Mouse (Mus musculus): Measurements from ENCODE around the gene L1cam. TPM values are rescaled to one million over a fixed set of nuclear protein-coding genes. Genes with fewer than 3 reads are reported as not detected.
A peak's percentile ranks its signal among the peaks of the same experiment; 100 is the strongest.

L1cam gene
- polyA plus RNA-seq, 1 experiment from 2014 or later: 24.0 TPM

DNA sequence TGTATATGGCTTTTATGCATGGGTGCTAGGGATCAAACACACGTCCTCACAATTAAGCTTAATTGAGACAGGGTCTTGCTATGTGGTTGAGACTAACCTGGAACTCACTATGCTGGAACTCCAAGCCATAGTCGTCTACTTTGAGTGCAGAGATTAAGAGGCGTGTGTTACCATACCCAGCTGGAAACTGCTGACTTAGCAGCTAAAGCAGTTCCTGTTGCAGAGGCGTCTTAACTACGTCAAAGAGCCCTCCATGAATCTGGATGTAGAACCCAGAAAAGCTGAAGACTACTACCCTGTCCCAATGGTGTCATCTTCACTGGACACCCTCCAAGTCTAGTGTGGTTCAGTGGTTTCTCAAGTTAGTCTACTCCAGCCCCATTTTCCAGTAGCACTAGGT, 22.7 kb upstream of the L1cam start:
- no peaks in the 10 kb centered on the region for H3K9me3 ChIP-seq (ENCODE audit: control insufficient read depth, low read length)
- no peak overlapping the region for H3K4me2 ChIP-seq (ENCODE audit: low read depth, low read length, severe bottlenecking)
- no peak overlapping the region for H3K27ac ChIP-seq (ENCODE audit: low read depth, low read length)
- ATAC-seq (replicated peaks; ENCODE audit: low FRiP score) (no peak), DNase-seq (ENCODE audit: low spot score) (no peak)
- H3K27me3 ChIP-seq (ENCODE audit: control insufficient read depth, insufficient read depth, low read length): no peaks in the 10 kb centered on the region
- 84% methylated on average over 5 of the region's 5 CpGs for WGBS
- no peak overlapping the region for H3K9ac ChIP-seq (ENCODE audit: low read length)
- H3K4me1 ChIP-seq (replicated peaks; ENCODE audit: control insufficient read depth, insufficient read depth, low read length): no peaks in the 10 kb centered on the region
- no peak overlapping the region for H3K4me3 ChIP-seq (ENCODE audit: low read depth, low read length)
- H3K36me3 ChIP-seq (ENCODE audit: control insufficient read depth, insufficient read depth, low read length): no peaks in the 10 kb centered on the region

DNA sequence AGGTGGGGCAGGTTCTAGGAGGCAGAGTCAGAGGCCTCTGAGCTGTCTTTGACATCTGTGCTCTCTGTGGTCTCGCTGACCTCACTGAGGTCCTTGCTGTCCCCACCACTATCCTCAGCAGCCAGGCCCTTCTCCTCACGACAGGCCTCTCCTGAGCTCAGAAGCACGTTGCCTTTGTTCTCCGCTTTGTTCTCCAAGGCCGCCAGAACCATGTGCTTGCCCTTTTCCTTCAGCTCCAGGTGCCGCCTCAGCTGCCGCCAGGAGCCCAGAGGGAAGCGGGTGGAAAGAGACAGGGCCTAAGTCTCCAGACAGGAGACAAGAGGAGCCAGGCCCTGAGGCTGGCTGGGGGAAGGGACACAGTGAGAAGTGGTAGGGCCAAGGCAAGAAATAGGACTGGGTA, 21.0 kb upstream of the L1cam start:
- Histone ChIP-seq H3K4me1 (replicated peaks; ENCODE audit: control insufficient read depth, insufficient read depth, low read length) (no peaks in the 10 kb centered on the region), H3K9me3 (ENCODE audit: control insufficient read depth, low read length) (no peaks in the 10 kb centered on the region), H3K9ac (ENCODE audit: low read length) (no peak overlapping the region), H3K4me2 (ENCODE audit: low read depth, low read length, severe bottlenecking) (no peak overlapping the region), H3K4me3 (ENCODE audit: low read depth, low read length) (no peak overlapping the region), H3K27ac (ENCODE audit: low read depth, low read length) (no peak overlapping the region), H3K27me3 (ENCODE audit: control insufficient read depth, insufficient read depth, low read length) (no peaks in the 10 kb centered on the region), H3K36me3 (ENCODE audit: control insufficient read depth, insufficient read depth, low read length) (no peaks in the 10 kb centered on the region)
- ATAC-seq (replicated peaks; ENCODE audit: low FRiP score) (no peak), DNase-seq (ENCODE audit: low spot score) (no peak)
- WGBS: 73% methylated on average over 8 of the region's 8 CpGs

DNA sequence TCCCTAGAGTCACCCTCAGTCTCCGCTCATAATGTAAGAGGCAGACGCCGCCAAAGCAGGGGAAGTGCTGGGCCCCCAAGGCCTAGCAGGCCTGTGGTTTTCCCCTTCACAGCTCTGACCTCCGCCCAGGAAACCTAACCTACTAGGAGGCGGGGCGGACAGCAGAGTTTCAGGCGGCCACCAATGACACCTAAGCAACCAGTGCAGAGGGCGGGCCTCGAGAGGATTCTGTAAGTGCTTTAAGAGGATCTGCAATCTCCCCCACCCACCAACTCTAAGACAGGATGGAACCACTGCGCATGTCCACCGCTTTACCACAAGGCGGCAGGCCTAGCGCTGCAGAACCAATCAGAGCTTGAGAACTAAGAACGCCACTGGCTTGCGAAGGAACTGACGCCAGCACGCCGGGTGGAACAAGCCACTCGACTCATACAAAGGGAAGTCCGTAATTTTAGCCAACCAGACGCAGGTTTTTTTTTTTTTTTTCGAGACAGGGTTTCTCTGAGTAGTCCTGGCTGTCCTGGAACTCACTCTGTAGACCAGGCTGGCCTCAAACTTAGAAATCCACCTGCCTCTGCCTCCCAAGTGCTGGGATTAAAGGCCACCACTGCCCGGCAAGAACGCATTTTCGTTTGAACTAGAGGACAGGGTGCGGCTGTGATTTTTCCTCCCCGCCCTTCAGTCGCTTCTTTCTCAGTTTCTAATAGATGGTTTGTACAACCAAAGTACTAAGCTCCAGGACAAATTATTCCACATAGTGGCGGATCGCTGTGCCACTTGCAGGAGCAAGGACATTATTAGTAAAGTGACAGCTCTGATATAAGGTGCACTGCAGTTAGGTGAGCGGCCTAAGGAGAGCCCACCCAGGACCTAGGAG, 19.2 kb upstream of the L1cam start:
- Histone ChIP-seq H3K9me3 (ENCODE audit: control insufficient read depth, low read length) (no peaks in the 10 kb centered on the region), H3K27me3 (ENCODE audit: control insufficient read depth, insufficient read depth, low read length) (no peaks in the 10 kb centered on the region), H3K4me2 (ENCODE audit: low read depth, low read length, severe bottlenecking) (peak overlapping the region; percentile 40), H3K9ac (ENCODE audit: low read length) (peak overlapping the region; percentile 37; the same call in 1 of the 2 replicates), H3K4me3 (ENCODE audit: low read depth, low read length) (no peak overlapping the region), H3K4me1 (replicated peaks; ENCODE audit: control insufficient read depth, insufficient read depth, low read length) (no peaks in the 10 kb centered on the region), H3K36me3 (ENCODE audit: control insufficient read depth, insufficient read depth, low read length) (no peaks in the 10 kb centered on the region), H3K27ac (ENCODE audit: low read depth, low read length) (peak overlapping the region; percentile 66)
- DNase-seq (ENCODE audit: low spot score) (peak; percentile 90), ATAC-seq (replicated peaks; ENCODE audit: low FRiP score) (peak; percentile 96)
- 32% methylated on average over 31 of the region's 31 CpGs for WGBS

DNA sequence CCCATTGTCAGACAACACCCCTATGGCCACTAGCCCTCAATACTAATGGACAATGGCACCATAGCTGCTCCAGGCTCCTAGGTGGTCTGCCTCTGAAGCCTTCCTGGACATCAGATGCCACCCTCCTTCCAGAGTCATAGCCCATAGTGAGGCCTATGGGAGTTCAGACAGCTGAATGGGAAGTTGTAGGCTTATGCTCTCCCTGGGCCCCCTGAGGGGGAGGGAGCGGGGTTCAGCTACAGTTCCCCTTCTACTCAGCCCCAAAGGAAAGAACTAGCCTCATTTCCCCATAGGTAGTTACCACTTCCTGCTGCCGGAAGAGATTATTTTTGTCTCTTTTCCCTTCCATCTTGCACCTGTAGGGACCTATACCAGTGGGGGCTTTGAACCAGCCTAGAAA, 15.7 kb upstream of the L1cam start:
- H3K9me3 ChIP-seq (ENCODE audit: control insufficient read depth, low read length): no peaks in the 10 kb centered on the region
- no peak overlapping the region for H3K4me2 ChIP-seq (ENCODE audit: low read depth, low read length, severe bottlenecking)
- H3K27ac ChIP-seq (ENCODE audit: low read depth, low read length): no peak overlapping the region
- no peaks in the 10 kb centered on the region for H3K4me1 ChIP-seq (replicated peaks; ENCODE audit: control insufficient read depth, insufficient read depth, low read length)
- ATAC-seq (replicated peaks; ENCODE audit: low FRiP score): no peak
- H3K36me3 ChIP-seq (ENCODE audit: control insufficient read depth, insufficient read depth, low read length): no peaks in the 10 kb centered on the region
- WGBS: 70% methylated on average over 2 of the region's 2 CpGs
- no peaks in the 10 kb centered on the region for H3K27me3 ChIP-seq (ENCODE audit: control insufficient read depth, insufficient read depth, low read length)
- no peak overlapping the region for H3K9ac ChIP-seq (ENCODE audit: low read length)
- no peak for DNase-seq (ENCODE audit: low spot score)
- no peak overlapping the region for H3K4me3 ChIP-seq (ENCODE audit: low read depth, low read length)

DNA sequence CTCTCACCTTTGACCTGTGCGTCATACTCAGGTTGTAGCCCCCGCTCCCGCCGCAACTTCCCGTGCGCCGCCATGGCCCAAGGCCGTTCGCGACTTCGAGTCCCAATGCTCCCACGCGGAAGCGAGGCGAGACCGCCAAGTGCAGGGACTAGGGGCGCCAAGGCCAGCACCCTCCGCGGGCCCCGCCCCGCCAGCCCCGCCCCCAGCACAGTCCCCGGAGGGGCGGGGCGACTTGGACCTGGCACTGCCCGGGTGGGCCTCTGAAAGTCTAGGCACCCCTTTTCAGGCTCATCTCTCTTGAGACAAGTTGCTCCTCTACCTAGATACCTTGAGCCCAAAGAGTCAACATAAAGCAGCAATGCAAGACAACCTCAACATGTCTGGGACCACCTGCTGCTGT, 15.3 kb upstream of the L1cam start:
- Histone ChIP-seq H3K27ac (ENCODE audit: low read depth, low read length) (no peak overlapping the region), H3K9ac (ENCODE audit: low read length) (peak overlapping the region; percentile 12; the same call in 1 of the 2 replicates), H3K27me3 (ENCODE audit: control insufficient read depth, insufficient read depth, low read length) (no peaks in the 10 kb centered on the region), H3K4me1 (replicated peaks; ENCODE audit: control insufficient read depth, insufficient read depth, low read length) (no peaks in the 10 kb centered on the region), H3K4me3 (ENCODE audit: low read depth, low read length) (no peak overlapping the region), H3K36me3 (ENCODE audit: control insufficient read depth, insufficient read depth, low read length) (no peaks in the 10 kb centered on the region), H3K9me3 (ENCODE audit: control insufficient read depth, low read length) (no peaks in the 10 kb centered on the region), H3K4me2 (ENCODE audit: low read depth, low read length, severe bottlenecking) (peak overlapping the region; percentile 40; the same call in 1 of the 2 replicates)
- WGBS: 16% methylated on average over 20 of the region's 26 CpGs
- ATAC-seq (replicated peaks; ENCODE audit: low FRiP score) (no peak), DNase-seq (ENCODE audit: low spot score) (no peak)

DNA sequence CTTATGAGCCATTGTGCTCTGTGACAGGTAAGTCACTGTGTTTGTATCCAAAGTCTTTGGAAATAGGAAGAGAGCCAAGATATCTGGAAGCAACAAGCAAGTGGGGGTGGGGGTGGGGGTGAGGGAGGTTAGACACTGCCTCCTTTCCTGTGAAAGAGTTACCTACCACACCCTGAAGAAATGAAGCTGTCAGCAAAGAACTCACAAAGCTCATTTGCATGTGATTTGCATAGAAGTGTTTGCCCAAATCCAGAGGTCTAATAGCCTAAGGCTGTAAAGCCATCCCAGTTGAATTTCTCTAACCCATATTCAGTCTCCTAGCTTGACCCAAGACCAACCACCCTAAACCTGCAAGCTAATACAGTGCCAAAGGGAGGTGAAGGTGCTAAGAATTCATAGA, 14.5 kb upstream of the L1cam start:
- H3K27me3 ChIP-seq (ENCODE audit: control insufficient read depth, insufficient read depth, low read length): no peaks in the 10 kb centered on the region
- no peak overlapping the region for H3K27ac ChIP-seq (ENCODE audit: low read depth, low read length)
- no peak overlapping the region for H3K9ac ChIP-seq (ENCODE audit: low read length)
- H3K4me1 ChIP-seq (replicated peaks; ENCODE audit: control insufficient read depth, insufficient read depth, low read length): no peaks in the 10 kb centered on the region
- no peak overlapping the region for H3K4me3 ChIP-seq (ENCODE audit: low read depth, low read length)
- ATAC-seq (replicated peaks; ENCODE audit: low FRiP score) (no peak), DNase-seq (ENCODE audit: low spot score) (no peak)
- no peaks in the 10 kb centered on the region for H3K9me3 ChIP-seq (ENCODE audit: control insufficient read depth, low read length)
- H3K36me3 ChIP-seq (ENCODE audit: control insufficient read depth, insufficient read depth, low read length): no peaks in the 10 kb centered on the region
- no peak overlapping the region for H3K4me2 ChIP-seq (ENCODE audit: low read depth, low read length, severe bottlenecking)

DNA sequence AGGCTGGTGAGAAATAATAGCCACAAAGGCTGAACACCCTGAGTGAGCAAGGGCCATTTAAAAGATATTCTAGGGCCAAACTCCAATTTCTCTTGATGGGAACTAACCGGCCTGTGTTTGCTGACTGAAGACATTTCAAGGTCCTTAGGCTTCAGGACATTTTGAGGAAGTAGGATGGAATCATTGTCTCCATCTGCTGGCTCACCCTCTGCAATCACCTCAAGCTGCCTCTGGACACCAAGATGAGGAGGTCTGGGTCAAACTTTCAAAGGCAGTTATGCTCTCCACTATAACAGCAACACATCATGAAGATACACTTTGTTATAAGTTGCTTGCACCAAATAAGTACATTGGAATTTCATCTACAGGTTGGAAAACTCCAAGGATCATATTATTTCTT, 14.1 kb upstream of the L1cam start:
- WGBS: 86% methylated on average over 1 of the region's 1 CpGs
- H3K36me3 ChIP-seq (ENCODE audit: control insufficient read depth, insufficient read depth, low read length): no peaks in the 10 kb centered on the region

DNA sequence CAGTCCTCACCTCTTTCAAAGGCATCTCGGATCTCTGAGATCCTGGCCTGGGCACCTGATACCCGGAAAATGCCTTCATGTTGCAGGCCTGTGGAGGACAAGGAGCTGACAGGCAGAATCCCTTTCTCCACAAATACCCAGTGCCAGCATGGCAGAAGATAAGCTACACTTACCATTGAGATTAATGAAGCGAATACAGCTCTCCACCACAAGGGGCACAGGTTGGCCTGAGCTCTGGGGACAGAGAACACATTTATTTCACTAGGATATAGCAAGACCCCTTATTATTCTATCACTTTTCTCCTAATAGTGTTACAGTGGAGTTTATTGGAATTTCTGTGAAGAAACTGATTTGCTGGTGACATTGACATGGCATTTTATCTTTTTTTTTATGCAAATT, 2.1 kb upstream of the L1cam start:
- Histone ChIP-seq H3K27ac (ENCODE audit: low read depth, low read length) (no peak overlapping the region), H3K4me2 (ENCODE audit: low read depth, low read length, severe bottlenecking) (no peak overlapping the region), H3K27me3 (ENCODE audit: control insufficient read depth, insufficient read depth, low read length) (no peaks in the 10 kb centered on the region), H3K4me3 (ENCODE audit: low read depth, low read length) (no peak overlapping the region), H3K4me1 (replicated peaks; ENCODE audit: control insufficient read depth, insufficient read depth, low read length) (no peaks in the 10 kb centered on the region), H3K36me3 (ENCODE audit: control insufficient read depth, insufficient read depth, low read length) (no peaks in the 10 kb centered on the region), H3K9me3 (ENCODE audit: control insufficient read depth, low read length) (no peaks in the 10 kb centered on the region), H3K9ac (ENCODE audit: low read length) (no peak overlapping the region)
- WGBS: 67% methylated on average over 3 of the region's 3 CpGs
- ATAC-seq (replicated peaks; ENCODE audit: low FRiP score) (no peak), DNase-seq (ENCODE audit: low spot score) (no peak)

More for the DNA sequence above, 14.1 kb upstream of the L1cam start:
- ATAC-seq (replicated peaks; ENCODE audit: low FRiP score): no peak
- no peaks in the 10 kb centered on the region for H3K4me1 ChIP-seq (replicated peaks; ENCODE audit: control insufficient read depth, insufficient read depth, low read length)
- no peaks in the 10 kb centered on the region for H3K9me3 ChIP-seq (ENCODE audit: control insufficient read depth, low read length)
- H3K9ac ChIP-seq (ENCODE audit: low read length): no peak overlapping the region
- no peaks in the 10 kb centered on the region for H3K27me3 ChIP-seq (ENCODE audit: control insufficient read depth, insufficient read depth, low read length)
- no peak overlapping the region for H3K27ac ChIP-seq (ENCODE audit: low read depth, low read length)
- no peak overlapping the region for H3K4me2 ChIP-seq (ENCODE audit: low read depth, low read length, severe bottlenecking)
- H3K4me3 ChIP-seq (ENCODE audit: low read depth, low read length): no peak overlapping the region
- no peak for DNase-seq (ENCODE audit: low spot score)

DNA sequence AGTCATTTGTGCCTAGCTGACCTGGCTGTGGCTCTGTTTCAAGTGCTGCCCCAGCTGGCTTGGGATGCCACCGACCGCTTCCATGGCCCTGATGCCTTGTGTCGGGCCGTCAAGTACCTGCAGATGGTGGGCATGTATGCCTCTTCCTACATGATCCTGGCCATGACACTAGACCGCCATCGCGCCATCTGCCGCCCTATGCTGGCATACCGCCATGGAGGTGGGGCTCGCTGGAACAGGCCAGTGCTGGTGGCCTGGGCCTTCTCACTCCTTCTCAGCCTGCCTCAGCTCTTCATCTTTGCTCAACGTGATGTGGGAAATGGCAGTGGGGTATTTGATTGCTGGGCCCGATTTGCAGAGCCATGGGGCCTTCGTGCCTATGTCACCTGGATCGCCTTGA, 3.1 kb downstream of the L1cam start:
- no peak for DNase-seq (ENCODE audit: low spot score)
- no peaks in the 10 kb centered on the region for H3K27me3 ChIP-seq (ENCODE audit: control insufficient read depth, insufficient read depth, low read length)
- no peak overlapping the region for H3K9ac ChIP-seq (ENCODE audit: low read length)
- no peaks in the 10 kb centered on the region for H3K9me3 ChIP-seq (ENCODE audit: control insufficient read depth, low read length)
- no peaks in the 10 kb centered on the region for H3K4me1 ChIP-seq (replicated peaks; ENCODE audit: control insufficient read depth, insufficient read depth, low read length)
- no peak overlapping the region for H3K4me2 ChIP-seq (ENCODE audit: low read depth, low read length, severe bottlenecking)
- 92% methylated on average over 14 of the region's 14 CpGs for WGBS
- H3K36me3 ChIP-seq (ENCODE audit: control insufficient read depth, insufficient read depth, low read length): no peaks in the 10 kb centered on the region
- no peak overlapping the region for H3K27ac ChIP-seq (ENCODE audit: low read depth, low read length)
- no peak for ATAC-seq (replicated peaks; ENCODE audit: low FRiP score)
- no peak overlapping the region for H3K4me3 ChIP-seq (ENCODE audit: low read depth, low read length)

Data from forebrain, embryonic 11.5 days (tissue).